Mouse (Mus musculus): ENCODE results near the gene Fkbp1a.

GRCm38 (mm10) chr2:151571873-151572700 is 29.8 kb downstream of the Fkbp1a start, which contains the start of gene Sdcbp2:
- TF ChIP-seq CTCF (IDR thresholded peaks at IDR 0.05; ENCODE audit: low read depth) (no peak), EP300 (IDR thresholded peaks at IDR 0.05; ENCODE audit: low read depth) (no peak)
